Mouse (Mus musculus): ENCODE results near the gene Lrrc3.
"Not testable (repeated sequence)": the region's sequence is repeated elsewhere in the genome, so short reads cannot be mapped to it uniquely, and the experiment has no call there.

Gene Lrrc3

GRCm38 (mm10) chr10:77902211-77902893, at the start of gene Lrrc3:
Lrrc3 (minus strand) TSS chr10:77902536.
- peak; percentile 58 for DNase-seq (ENCODE audit: low read depth, low spot score)

DNA sequence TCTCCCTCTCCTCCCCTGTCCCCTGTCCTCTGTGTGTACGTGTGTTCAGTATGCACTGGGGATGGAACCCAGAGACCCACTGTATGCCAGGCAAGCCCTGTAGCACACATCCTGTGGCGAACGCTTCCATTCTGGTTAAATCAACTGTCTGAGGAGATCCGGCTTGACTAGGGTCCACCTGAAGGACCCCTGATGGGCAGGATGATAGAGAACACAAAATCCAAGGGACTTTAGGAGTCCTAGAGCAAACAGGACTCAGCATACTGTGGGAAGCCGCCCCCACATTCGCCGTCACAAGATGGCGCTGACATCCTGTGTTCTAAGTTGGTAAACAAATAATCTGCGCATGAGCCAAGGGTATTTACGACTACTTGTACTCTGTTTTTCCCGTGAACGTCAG, 48.1 kb upstream of the Lrrc3 start:
- DNase-seq (ENCODE audit: low read depth, low spot score), result not testable (repeated sequence)

- DNase-seq (ENCODE audit: low read depth, low spot score), result no peak
Observed at GRCm38 (mm10) chr10:77939685-77940084, 37.3 kb upstream of the Lrrc3 start.

DNA sequence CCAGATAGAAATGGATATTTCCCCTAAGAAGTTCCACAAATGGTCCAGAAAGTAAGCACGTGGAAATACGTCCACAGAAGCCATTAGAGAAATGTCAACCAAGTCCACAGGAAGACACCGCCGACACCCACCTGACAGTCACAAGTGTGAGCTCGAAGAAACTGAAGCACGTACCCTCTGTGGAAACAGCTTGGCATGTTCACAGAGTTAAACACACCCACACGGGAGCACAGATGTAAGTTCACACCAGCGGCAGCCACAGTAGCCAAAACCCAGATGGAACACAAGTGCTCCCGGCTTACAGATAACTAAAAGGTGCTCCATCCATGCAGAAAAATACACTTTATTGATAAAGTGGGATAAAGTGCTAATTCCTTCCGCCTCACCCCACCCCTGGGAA, 25.0 kb upstream of the Lrrc3 start:
- DNase-seq (ENCODE audit: low read depth, low spot score), result no peak

DNA sequence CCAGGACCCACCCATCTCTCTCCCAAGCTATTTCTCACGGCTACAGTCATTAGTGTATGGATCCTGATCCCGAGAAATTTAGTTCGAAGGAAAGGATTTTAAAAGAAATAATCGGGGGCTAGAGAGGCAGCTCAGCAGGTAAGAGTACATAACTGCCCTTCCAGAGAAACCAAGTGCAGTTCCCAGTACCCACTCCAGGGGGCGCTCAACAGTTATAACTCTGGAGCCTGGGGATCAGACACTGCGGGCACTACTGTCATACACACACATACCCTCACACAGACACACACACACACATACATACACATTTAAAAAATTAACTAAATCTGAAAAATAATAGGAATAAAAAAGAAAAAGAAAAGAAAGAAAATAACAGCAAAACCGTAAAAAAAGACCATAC, 23.8 kb upstream of the Lrrc3 start:
- DNase-seq (ENCODE audit: low read depth, low spot score), result peak; percentile 48

DNA sequence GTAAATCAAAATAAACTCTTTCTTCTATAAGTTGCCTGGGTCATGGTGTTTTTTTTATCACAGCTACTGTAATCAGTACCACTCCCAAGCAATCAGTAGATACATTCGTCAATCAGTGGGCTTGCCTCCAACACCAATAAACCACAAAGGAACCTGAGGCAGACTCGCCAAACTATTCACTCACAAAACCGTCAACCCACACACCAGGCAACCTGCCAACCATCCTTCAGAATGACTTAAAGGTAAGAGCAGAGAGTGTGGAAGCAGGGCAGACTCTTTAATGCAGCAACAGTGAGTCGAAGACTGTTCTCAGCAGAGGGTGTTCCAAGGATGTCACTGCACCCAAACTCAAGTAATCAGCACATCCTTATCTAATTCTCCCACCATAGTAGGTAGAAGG, 20.3 kb upstream of the Lrrc3 start:
- DNase-seq (ENCODE audit: low read depth, low spot score), result no peak

DNA sequence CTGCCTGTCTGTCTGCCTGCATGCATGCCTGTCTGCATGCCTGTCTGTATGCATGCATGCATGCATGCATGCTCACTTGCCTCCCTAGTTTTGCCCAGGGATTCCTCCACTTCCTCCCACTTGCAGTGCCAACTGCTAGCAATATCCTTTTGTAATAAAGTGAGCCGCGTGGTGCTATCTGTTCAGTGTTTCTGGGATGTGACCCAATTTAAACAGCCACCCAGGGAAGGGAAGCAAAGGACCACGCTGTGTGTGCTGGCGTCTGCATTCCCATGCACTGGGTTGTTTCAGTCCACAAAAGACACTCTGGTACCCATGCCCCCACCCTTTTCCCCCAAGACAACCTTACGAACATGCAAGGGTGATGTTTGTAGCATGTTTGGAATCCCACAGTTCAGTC, 18.7 kb upstream of the Lrrc3 start:
- no peak for DNase-seq (ENCODE audit: low read depth, low spot score)

DNA sequence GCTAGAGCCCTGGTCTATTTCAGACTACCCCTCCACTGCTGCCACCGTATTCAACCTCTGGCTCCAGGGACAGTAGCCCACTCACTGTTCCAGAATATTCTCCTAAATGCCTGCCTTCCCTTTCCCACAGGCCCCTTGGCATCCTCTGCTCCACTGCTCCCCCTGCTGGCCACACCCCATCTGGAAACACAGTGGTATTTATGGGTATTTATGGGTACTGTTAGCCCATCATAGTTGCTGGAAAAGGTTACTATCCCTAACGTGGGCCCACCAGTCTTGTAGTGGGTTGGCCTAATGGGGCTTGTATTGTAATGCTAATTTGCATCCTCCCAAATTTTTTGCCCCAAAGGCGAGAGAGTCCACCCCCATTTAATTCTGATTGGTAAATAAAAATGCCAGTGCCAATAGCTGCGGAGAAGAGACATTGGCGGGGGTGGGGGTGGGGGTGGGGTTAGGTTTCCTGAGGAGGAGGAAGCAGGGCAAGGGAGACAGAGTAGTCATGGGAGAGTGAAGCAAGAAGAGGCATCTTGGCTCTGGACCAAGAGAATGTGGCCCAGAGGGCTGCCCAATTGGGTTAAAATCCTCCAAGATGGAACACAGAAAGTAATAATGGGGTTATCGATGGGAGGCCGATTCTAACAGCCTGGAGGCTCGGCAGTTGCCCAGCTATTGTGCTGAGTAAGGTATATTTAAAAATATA, 14.4 kb upstream of the Lrrc3 start:
- DNase-seq (ENCODE audit: low read depth, low spot score), result peak; percentile 40

GRCm38 (mm10) chr10:77913292-77913691, 11.0 kb upstream of the Lrrc3 start:
- no peak for DNase-seq (ENCODE audit: low read depth, low spot score)

DNA sequence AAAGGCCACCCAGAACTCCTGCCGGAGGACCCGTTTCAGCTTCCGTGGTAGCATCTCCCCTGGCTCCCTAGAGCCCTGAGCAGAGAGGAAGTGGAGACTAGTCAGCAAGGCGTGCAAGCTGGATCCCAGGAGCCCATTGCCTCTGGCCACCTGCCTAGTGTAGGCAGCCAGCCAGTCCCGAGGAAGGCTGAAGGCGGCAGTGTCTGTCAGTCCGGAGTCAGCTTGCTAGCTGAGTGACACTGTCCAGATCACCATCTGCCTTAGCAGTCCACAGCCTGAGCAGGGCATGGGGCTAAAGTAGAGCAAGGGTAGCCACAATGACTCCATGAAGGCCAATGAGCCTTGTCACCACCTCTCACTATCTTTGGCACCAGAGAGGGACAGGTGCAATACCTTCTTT, 10.3 kb upstream of the Lrrc3 start:
- no peak for DNase-seq (ENCODE audit: low read depth, low spot score)

DNA sequence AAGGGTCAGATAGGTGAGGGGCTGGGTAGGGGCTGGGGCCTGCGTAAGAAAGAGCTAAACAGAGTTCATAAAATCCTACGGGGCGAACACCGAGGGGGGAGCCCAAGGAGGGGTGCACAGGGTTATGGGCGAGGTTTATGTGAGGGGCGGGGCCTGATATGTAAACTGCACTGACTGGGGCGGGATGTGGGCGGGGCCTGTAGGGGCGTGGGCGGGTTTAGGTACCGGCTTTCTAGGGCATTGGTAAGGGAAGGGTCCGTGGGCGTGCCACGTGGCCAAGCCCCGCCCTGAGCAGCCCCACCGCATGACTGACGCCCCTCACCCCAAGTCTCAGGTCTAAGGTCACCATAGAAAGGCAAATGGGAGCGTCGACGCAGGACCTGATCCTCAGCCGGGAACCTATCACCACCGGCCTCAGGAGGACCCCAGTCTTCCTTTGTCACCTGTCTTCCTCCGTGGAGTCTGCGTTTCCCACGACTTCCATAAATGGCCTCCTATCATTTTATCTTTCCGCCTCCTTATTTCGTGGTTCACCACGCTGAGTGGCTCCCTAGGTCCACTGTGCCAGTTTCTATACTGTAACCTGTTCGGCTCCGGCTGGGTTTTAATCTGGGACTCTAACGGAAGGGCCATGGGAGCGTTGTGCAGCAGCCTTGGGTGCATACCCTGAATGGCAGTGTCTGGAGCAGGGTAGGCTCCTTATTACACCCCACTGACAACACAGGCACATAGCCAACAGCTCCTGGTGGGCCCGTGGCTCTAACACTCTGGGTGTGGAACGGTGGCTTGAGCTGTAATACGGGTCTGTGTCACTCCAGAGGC, 769 bp upstream of the Lrrc3 start:
- peak; percentile 73 for DNase-seq (ENCODE audit: low read depth, low spot score)

DNA sequence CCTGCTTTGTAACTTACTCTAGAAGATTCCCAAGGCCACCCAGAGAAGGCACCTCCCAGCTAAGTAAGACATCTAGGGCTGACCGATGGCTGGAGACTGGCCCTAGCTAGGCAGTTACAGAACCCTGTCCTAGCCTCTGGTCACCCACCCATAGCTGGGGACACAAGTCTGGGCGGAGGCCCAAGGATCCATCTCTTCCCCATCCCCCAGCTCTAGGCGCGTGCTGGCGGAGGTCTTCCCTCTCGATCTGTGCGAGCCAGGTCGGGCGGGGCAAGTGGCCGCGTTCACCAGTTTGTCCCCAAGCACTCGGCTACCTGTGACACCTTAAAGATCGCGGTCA, 495 bp downstream of the Lrrc3 start:
- no peak for DNase-seq (ENCODE audit: low read depth, low spot score)

- no peak for DNase-seq (ENCODE audit: low read depth, low spot score)
Observed at GRCm38 (mm10) chr10:77900903-77901818, 1.2 kb downstream of the Lrrc3 start.

DNA sequence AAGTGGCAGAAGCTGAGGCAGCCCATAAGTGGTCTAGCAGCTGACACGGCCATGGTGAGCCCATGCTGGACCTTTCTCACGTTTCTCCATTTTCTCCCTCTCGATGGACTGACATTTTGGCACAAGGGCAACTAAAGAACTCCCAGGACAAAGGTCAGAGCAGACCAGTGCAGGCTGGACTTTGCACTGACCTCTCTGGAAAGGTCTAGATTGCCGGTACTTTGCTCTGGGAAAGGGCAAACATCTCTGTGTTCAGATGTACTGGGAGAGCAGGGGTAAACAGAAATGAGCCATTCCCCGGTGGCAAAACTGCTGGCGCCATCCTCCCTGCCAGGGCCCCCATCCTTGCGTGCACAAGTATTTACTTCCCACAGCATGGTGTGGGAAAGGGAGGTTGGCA, 2.2 kb downstream of the Lrrc3 start:
- no peak for DNase-seq (ENCODE audit: low read depth, low spot score)

GRCm38 (mm10) chr10:77895562-77895961, 6.8 kb downstream of the Lrrc3 start:
- no peak for DNase-seq (ENCODE audit: low read depth, low spot score)

- no peak for DNase-seq (ENCODE audit: low read depth, low spot score)
Observed at GRCm38 (mm10) chr10:77890987-77891565, 11.3 kb downstream of the Lrrc3 start.

DNA sequence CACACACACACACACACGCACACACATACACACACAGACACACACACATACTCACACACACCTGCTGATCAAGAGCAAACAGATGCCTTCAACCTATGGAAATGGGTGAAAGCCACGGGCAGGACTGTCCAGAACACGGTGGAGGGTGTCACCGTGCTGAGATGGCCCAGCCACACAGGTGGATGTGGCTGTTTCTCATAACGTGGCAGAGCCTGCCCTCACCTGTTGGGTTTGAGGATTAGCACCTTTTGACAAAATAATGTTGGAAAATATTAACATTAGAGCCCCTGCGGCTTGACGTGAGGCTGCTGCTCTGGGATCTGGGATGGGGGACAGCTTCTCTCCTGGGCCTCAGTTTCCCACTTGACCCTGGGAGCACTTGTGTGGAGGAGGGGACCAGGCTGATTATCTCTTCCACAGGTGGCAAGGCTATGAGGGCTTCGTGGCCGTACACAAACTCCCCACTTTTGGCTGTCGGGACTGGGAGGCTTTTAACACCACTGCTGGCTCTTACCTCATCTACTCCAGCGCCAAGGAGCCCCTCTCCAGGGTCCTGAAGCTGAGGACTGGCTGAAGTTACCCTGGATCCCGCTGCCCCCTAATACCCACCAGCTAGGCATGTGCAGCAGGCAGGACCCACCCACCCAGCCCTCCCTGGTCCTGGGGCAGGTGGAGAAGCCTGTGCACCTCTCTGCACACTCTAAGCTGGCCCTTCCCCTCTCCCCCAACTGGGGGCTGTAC, 16.2 kb downstream of the Lrrc3 start:
- peak; percentile 43 for DNase-seq (ENCODE audit: low read depth, low spot score)

- peak; percentile 8 for DNase-seq (ENCODE audit: low read depth, low spot score)
Observed at GRCm38 (mm10) chr10:77882553-77882952, 19.8 kb downstream of the Lrrc3 start.

- no peak for DNase-seq (ENCODE audit: low read depth, low spot score)
Observed at GRCm38 (mm10) chr10:77880305-77880704, 22.0 kb downstream of the Lrrc3 start.

DNA sequence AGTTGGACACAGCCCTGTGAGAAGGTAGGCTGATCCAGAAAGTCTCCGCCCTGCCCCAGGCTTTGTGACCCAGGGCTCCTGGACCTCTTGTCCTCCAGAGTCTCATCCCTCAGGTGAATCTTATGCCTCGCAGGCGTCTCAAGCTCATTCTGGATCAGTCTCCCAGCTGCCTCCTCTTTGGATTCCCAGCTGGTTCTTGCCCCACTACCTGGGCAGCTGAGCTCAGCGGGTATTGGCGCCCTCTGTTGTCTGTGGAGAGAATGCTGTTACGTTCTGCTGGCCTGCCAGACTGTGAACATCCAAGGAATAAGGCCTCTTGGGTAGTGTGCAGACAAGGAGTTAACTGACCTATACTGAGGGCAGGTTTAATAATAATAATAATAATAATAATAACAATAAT, 23.4 kb downstream of the Lrrc3 start:
- no peak for DNase-seq (ENCODE audit: low read depth, low spot score)

- no peak for DNase-seq (ENCODE audit: low read depth, low spot score)
Observed at GRCm38 (mm10) chr10:77869651-77870050, 32.7 kb downstream of the Lrrc3 start.
